Mouse (Mus musculus) spleen, adult 2 months (tissue): Measurements from ENCODE around the gene Sorcs1.

Experiments
- CTCF ChIP-seq: fragments of 200-500 bp; IDR thresholded peaks from 2 replicates; pipeline ENCODE4 v1.5.1; 2011; ENCODE audit warnings: mild to moderate bottlenecking, inconsistent platforms; ENCODE audit not compliant: insufficient read depth, insufficient read length, insufficient replicate concordance; ENCODE audit errors: extremely low read depth
- POLR2A ChIP-seq: fragments of 200-500 bp; IDR thresholded peaks from 2 replicates; pipeline ENCODE4 v1.6.1; 2011; ENCODE audit warnings: low read depth, low read length, inconsistent platforms

DNA sequence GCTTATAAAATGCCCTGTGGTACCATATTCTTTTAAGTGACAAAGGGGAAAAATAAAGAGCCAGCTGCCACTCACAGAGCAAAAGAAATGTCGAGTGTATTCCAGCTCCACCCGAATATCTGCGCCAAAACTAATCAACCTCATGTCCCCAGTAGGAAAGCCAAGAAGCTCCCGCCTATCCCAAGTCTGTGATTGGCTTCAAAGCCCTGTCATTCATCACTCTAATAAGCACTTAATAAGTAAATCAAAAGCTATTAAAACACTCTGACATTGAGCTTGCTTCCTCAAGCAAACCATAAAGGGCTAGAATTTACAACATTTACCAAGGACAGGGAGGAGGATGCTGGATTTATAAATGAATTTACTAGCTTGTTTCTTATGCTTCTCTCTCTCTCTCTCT lies 237.3 kb downstream of the Sorcs1 start:
- TF ChIP-seq POLR2A, result no peak
- TF ChIP-seq CTCF, result no peak
